Mouse (Mus musculus): ENCODE measurements around the gene AI837181. TPM values are rescaled to one million over a fixed set of nuclear protein-coding genes. Genes with fewer than 3 reads are reported as not detected.

Gene AI837181
- polyA plus RNA-seq, 1 experiment from 2014 or later: 66.0 TPM

GRCm38 (mm10) chr19:5472857-5473256 is 47.9 kb downstream of the AI837181 start:
- DNase-seq (ENCODE audit: low spot score) (no peak), ATAC-seq (ENCODE audit: low FRiP score) (no peak)
- Histone ChIP-seq H3K27ac (no peak overlapping the region), H3K4me3 (replicated peaks; ENCODE audit: low read length) (no peak overlapping the region), H3K9me3 (ENCODE audit: control insufficient read depth, low read length) (no peaks in the 10 kb centered on the region), H3K4me2 (replicated peaks) (no peak overlapping the region), H3K9ac (no peak overlapping the region), H3K36me3 (replicated peaks; ENCODE audit: control insufficient read depth, insufficient read depth) (peaks cover 9% of the 10 kb centered on the region), H3K4me1 (replicated peaks; ENCODE audit: control insufficient read depth, insufficient read depth, low read length) (peaks cover 24% of the 10 kb centered on the region), H3K27me3 (ENCODE audit: control insufficient read depth, insufficient read depth, low read length) (no peaks in the 10 kb centered on the region)
- whole genome bisulfite sequencing: 86% methylated on average over 3 of the region's 3 CpGs

- ATAC-seq (ENCODE audit: low FRiP score) (peak; percentile 56), DNase-seq (ENCODE audit: low spot score) (peak; percentile 69)
- Histone ChIP-seq H3K27me3 (ENCODE audit: control insufficient read depth, insufficient read depth, low read length) (no peaks in the 10 kb centered on the region), H3K9me3 (ENCODE audit: control insufficient read depth, low read length) (no peaks in the 10 kb centered on the region), H3K4me1 (replicated peaks; ENCODE audit: control insufficient read depth, insufficient read depth, low read length) (peaks cover 24% of the 10 kb centered on the region), H3K36me3 (replicated peaks; ENCODE audit: control insufficient read depth, insufficient read depth) (0 out of 2 replicates have a peak, but pooled peaks cover 11% of the 10 kb centered on the region), H3K27ac (peak within 1 kb of the TSS; percentile 34), H3K9ac (peak within 1 kb of the TSS; percentile 69), H3K4me3 (replicated peaks; ENCODE audit: low read length) (peak within 1 kb of the TSS; percentile 57), H3K4me2 (replicated peaks) (peak within 1 kb of the TSS; percentile 99)
- under 1% methylated on average over 22 of the region's 22 CpGs for WGBS
Measured at GRCm38 (mm10) chr19:5473720-5474119, 48.8 kb downstream of the AI837181 start, which contains the start of gene Efemp2. Gene Efemp2 (plus strand): TSS chr19:5473954.

- H3K9ac ChIP-seq: peak overlapping the region; percentile 69
- ATAC-seq (ENCODE audit: low FRiP score) (peak; percentile 66), DNase-seq (ENCODE audit: low spot score) (peak; percentile 40)
- H3K4me2 ChIP-seq (replicated peaks): peak overlapping the region; percentile 99
- H3K4me3 ChIP-seq (replicated peaks; ENCODE audit: low read length): peak overlapping the region; percentile 57
- H3K27ac ChIP-seq: peak overlapping the region; percentile 34
- H3K4me1 ChIP-seq (replicated peaks; ENCODE audit: control insufficient read depth, insufficient read depth, low read length): peaks cover 24% of the 10 kb centered on the region
- under 1% methylated on average over 61 of the region's 68 CpGs for WGBS
- H3K27me3 ChIP-seq (ENCODE audit: control insufficient read depth, insufficient read depth, low read length): no peaks in the 10 kb centered on the region
- H3K36me3 ChIP-seq (replicated peaks; ENCODE audit: control insufficient read depth, insufficient read depth): 0 out of 2 replicates have a peak, but pooled peaks cover 16% of the 10 kb centered on the region
- no peaks in the 10 kb centered on the region for H3K9me3 ChIP-seq (ENCODE audit: control insufficient read depth, low read length)
Measured at GRCm38 (mm10) chr19:5474281-5475068, 49.5 kb downstream of the AI837181 start.

- peak overlapping the region; percentile 34 for H3K27ac ChIP-seq
- no peak for DNase-seq (ENCODE audit: low spot score)
- H3K9me3 ChIP-seq (ENCODE audit: control insufficient read depth, low read length): no peaks in the 10 kb centered on the region
- H3K4me2 ChIP-seq (replicated peaks): peak overlapping the region; percentile 99
- peak overlapping the region; percentile 57 for H3K4me3 ChIP-seq (replicated peaks; ENCODE audit: low read length)
- no peak for ATAC-seq (ENCODE audit: low FRiP score)
- H3K9ac ChIP-seq: peak overlapping the region; percentile 69
- WGBS: 21% methylated on average over 13 of the region's 13 CpGs
- H3K27me3 ChIP-seq (ENCODE audit: control insufficient read depth, insufficient read depth, low read length): no peaks in the 10 kb centered on the region
- H3K36me3 ChIP-seq (replicated peaks; ENCODE audit: control insufficient read depth, insufficient read depth): peaks cover 18% of the 10 kb centered on the region; the same call in 1 of the 2 replicates
- peaks cover 24% of the 10 kb centered on the region for H3K4me1 ChIP-seq (replicated peaks; ENCODE audit: control insufficient read depth, insufficient read depth, low read length)
Measured at GRCm38 (mm10) chr19:5475069-5475714, 50.2 kb downstream of the AI837181 start.

Other genes starting within 250 kb of the AI837181 start
- 54.3 and 59.7 TPM in 2 replicates for gene Pacs1, start 152.0 kb upstream of the AI837181 start, polyA plus RNA-seq (2014; fragmentation: Nextera tagmentation; extraction: Ambion mirVana)
- gene Sf3b2, start 129.7 kb upstream of the AI837181 start, polyA plus RNA-seq (2014; fragmentation: Nextera tagmentation; extraction: Ambion mirVana): 299 and 305 TPM in 2 replicates
- gene Gal3st3, start 126.8 kb upstream of the AI837181 start, polyA plus RNA-seq (2014; fragmentation: Nextera tagmentation; extraction: Ambion mirVana): 34.2 and 39.8 TPM in 2 replicates
- not detected in 2 replicates for gene Catsper1, start 89.4 kb upstream of the AI837181 start, polyA plus RNA-seq (2014; fragmentation: Nextera tagmentation; extraction: Ambion mirVana)
- 11.2 and 12.2 TPM in 2 replicates for gene Cst6, start 75.6 kb upstream of the AI837181 start, polyA plus RNA-seq (2014; fragmentation: Nextera tagmentation; extraction: Ambion mirVana)
- 35.0 and 37.2 TPM in 2 replicates for gene Eif1ad, start 58.4 kb upstream of the AI837181 start, polyA plus RNA-seq (2014; fragmentation: Nextera tagmentation; extraction: Ambion mirVana)
- gene Banf1, start 58.0 kb upstream of the AI837181 start, polyA plus RNA-seq (2014; fragmentation: Nextera tagmentation; extraction: Ambion mirVana): 308 and 323 TPM in 2 replicates
- gene Sart1, start 36.4 kb upstream of the AI837181 start, polyA plus RNA-seq (2014; fragmentation: Nextera tagmentation; extraction: Ambion mirVana): 53.3 and 57.3 TPM in 2 replicates
- not detected in 2 replicates for gene Tsga10ip, start 22.6 kb upstream of the AI837181 start, polyA plus RNA-seq (2014; fragmentation: Nextera tagmentation; extraction: Ambion mirVana)
- gene Drap1, start 165 bp upstream of the AI837181 start, polyA plus RNA-seq (2014; fragmentation: Nextera tagmentation; extraction: Ambion mirVana): 237 and 253 TPM in 2 replicates
- gene Fosl1, start 22.4 kb downstream of the AI837181 start, polyA plus RNA-seq (2014; fragmentation: Nextera tagmentation; extraction: Ambion mirVana): not detected in 2 replicates
- gene Ccdc85b, start 32.8 kb downstream of the AI837181 start, polyA plus RNA-seq (2014; fragmentation: Nextera tagmentation; extraction: Ambion mirVana): 10.4 and 10.9 TPM in 2 replicates
- gene Fibp, start 35.5 kb downstream of the AI837181 start, polyA plus RNA-seq (2014; fragmentation: Nextera tagmentation; extraction: Ambion mirVana): 145 and 151 TPM in 2 replicates
- gene Ctsw, start 43.4 kb downstream of the AI837181 start, polyA plus RNA-seq (2014; fragmentation: Nextera tagmentation; extraction: Ambion mirVana): 4.2 and 5.4 TPM in 2 replicates
- 37.8 and 41.1 TPM in 2 replicates for gene Efemp2, start 48.8 kb downstream of the AI837181 start, polyA plus RNA-seq (2014; fragmentation: Nextera tagmentation; extraction: Ambion mirVana)
- 40.0 and 41.7 TPM in 2 replicates for gene Mus81, start 63.3 kb downstream of the AI837181 start, polyA plus RNA-seq (2014; fragmentation: Nextera tagmentation; extraction: Ambion mirVana)
- 3,620 and 3,763 TPM in 2 replicates for gene Cfl1, start 65.3 kb downstream of the AI837181 start, polyA plus RNA-seq (2014; fragmentation: Nextera tagmentation; extraction: Ambion mirVana)
- gene 1700020D05Rik, start 78.6 kb downstream of the AI837181 start, polyA plus RNA-seq (2014; fragmentation: Nextera tagmentation; extraction: Ambion mirVana): 0.21 and 0.58 TPM in 2 replicates
- 87.1 and 96.5 TPM in 2 replicates for gene Snx32, start 85.4 kb downstream of the AI837181 start, polyA plus RNA-seq (2014; fragmentation: Nextera tagmentation; extraction: Ambion mirVana)
- gene Ovol1, start 135.5 kb downstream of the AI837181 start, polyA plus RNA-seq (2014; fragmentation: Nextera tagmentation; extraction: Ambion mirVana): 0.07 and 0.15 TPM in 2 replicates
- gene Ap5b1, start 142.9 kb downstream of the AI837181 start, polyA plus RNA-seq (2014; fragmentation: Nextera tagmentation; extraction: Ambion mirVana): 3.8 and 4.0 TPM in 2 replicates
- gene Rnaseh2c, start 176.7 kb downstream of the AI837181 start, polyA plus RNA-seq (2014; fragmentation: Nextera tagmentation; extraction: Ambion mirVana): 55.1 and 55.3 TPM in 2 replicates
- gene Kat5, start 185.1 kb downstream of the AI837181 start, polyA plus RNA-seq (2014; fragmentation: Nextera tagmentation; extraction: Ambion mirVana): 38.4 and 41.0 TPM in 2 replicates
- 30.2 and 31.0 TPM in 2 replicates for gene Rela, start 212.3 kb downstream of the AI837181 start, polyA plus RNA-seq (2014; fragmentation: Nextera tagmentation; extraction: Ambion mirVana)
- gene Sipa1, start 238.6 kb downstream of the AI837181 start, polyA plus RNA-seq (2014; fragmentation: Nextera tagmentation; extraction: Ambion mirVana): 12.7 and 16.2 TPM in 2 replicates

Measured in hindbrain, embryonic 14.5 days (tissue).